Mouse (Mus musculus) ovary, postnatal 14 days (tissue): ENCODE measurements at regions not wholly inside any gene's neighbourhood (a gene's known extent, or its start where the extent isn't known, plus 50 kb on each side); places are given as distances from the start of the nearest gene placed in this dataset.

Experiments used
- DNase-seq: peaks from one replicate; pipeline ENCODE4 v3.0.0; 2022; ENCODE audit warnings: low spot score

DNA sequence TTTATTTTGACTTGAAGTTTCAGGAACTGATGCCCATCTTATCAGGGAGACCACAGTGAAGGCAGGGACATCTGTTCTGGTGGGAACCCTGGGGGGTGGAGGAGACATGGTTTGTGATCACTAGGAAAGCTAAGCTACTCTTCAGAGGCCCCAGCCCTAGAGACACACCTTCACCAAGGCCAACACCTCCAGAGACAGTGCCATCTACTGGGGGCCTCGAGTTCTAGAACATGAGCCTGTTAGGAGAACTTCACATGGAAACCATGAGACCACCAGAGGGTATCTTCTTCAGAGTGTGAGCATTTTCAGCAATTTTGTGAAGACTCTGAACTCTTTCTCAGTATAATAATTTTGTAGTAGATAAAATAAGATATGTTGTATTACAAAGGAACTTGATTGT is 204.5 kb upstream of the Ercc4 start:
- DNase-seq = no peak

DNA sequence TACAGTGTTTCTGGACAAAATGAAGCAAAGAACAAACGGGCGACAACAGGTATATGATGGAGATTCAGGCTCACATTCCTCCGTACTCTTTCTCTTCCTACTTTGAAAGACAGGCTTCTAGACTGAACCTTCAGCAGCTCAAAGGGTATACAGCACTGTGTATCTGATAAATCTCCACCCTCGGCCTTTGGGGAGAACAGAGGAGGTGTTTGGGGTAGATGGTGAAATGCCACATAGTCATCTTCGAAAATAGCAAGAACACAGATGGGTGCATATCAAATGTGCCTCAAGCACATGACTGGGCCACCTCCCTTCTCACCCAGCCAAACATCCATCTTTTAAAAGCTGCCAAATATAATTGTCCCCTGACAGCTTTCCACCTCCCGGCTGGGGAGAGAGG is 184.8 kb upstream of the Ercc4 start:
- no peak for DNase-seq

DNA sequence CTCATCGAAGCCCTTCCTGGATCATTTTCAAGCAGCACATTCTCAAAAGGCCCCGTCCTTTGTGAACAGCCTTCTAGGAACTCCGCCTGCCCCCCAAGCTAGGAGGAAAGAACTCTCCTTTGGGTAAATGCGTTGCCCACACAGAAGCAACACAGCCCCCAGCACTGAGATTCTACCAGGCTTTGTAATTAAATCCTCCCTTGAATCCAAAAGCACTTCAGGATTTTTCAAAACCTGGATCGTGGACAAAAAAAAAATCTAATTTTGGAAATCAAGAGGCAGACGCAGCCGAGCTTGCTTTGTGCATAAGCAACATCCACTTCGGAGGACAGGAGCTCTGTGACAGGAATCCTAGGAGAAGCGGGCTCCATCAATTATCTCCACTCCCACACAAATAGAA is 183.6 kb upstream of the Ercc4 start:
- DNase-seq = no peak

DNA sequence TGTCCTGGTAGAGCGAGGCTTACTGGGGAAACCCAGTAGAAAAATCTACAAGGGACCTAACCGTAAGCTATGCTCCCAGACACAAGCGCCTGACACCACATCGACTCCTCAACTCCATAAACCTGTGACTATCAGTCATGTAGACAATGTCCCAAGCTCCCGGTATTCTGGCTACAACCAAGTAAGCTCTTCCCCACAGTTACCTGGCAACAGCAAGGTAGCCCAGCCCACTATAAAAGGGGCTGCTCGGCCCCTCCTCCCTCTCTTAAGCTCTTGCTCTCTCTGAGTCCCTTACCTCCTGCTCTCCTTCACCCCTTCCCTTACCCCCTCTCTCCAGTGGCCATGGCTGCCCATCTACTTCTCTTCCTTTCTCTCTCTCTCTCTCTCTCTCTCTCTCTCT is 178.4 kb upstream of the Ercc4 start:
- no peak for DNase-seq

DNA sequence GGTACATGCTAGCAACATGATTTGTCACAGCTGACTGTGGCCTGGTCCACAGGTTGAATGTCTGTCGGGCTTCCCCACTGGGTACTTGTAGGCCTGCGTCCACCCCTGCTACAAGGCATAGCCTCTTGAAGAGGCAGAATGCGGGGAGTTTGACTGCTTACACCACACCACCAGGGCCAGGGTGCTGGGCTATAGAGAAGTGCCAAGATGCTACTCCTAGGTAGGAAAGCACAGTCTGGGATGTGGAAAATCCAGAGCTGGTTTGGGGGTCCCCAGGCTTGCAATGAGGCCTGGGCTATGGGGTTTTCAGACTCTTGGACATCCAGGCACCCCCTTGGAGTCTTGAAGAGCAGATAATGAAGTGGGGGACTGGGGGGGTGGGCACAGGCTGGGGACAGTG is 176.5 kb upstream of the Ercc4 start:
- no peak for DNase-seq

DNA sequence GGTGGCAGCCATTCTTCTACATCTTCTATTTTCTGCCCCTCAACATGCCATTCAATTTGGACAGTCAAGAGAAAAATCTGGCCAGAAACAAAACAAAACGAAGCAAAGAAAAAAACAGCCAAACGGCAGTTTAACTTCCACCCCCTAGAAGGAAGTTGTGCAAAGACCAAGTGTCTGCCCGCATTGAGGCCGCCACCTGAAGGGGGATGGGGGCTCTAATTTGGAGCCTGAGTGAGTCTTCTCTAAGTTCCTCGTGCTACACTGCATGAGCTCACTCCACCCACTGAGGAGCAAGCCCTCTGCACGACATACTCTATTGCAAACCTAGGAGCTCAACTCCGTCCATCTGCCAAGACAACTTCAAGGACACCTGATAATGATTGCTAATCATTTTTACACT is 174.9 kb upstream of the Ercc4 start:
- DNase-seq = no peak

DNA sequence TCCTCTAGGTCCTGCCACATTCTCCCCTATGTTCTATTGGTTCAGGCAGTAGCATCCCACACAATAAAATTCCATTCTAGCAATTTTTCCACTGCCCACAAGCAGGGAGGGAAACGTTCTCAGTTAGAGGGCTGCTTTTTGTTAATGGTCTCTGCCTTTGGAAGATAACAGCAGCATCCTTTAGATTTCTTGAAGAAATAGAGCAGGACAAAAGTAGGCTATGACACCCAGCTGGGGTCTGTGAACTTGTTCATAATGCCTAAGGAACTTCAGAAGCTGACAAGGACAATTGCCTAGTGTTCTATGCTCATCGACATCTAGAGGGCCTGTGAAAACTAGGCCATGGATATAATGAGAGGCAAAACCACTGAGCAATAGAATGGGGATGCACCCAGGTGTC is 174.2 kb upstream of the Ercc4 start:
- DNase-seq = no peak

DNA sequence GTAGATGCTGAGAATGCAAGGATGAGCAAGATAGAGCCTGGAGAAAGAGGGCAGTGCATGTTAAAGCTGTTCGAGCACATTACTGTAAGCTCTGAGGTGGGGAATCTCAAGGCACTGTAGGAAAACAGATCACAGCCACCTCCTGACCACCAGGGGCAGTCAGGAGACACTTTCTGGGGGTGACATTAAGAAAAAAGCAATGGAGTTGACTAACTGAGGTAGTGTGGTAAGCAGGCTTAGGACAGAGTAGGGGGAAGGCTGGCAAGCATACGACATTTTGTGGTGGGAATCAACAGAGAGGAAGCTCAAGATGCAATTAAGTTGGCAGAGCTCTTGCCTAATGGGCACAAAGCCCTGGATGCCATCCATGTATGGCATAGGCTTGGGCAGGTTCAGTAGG is 172.9 kb upstream of the Ercc4 start:
- no peak for DNase-seq

DNA sequence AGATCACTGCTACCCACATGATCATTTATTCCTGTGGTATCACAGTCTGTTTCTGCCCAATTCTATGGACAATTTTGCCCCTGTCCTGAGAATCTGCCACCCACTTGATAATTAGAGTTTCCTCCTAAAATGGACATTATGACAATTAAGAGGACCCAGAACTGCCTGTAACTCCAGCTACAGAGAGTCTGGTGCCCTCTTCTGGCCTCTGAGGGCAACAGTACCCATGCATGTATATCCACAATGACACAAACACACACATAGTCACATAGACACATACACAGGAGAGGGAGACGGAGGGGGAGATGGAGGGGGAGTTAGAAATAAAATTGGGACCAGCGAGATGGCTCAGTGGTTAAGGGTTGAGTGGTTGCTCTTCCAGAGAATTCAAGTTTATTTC is 170.9 kb upstream of the Ercc4 start:
- no peak for DNase-seq

DNA sequence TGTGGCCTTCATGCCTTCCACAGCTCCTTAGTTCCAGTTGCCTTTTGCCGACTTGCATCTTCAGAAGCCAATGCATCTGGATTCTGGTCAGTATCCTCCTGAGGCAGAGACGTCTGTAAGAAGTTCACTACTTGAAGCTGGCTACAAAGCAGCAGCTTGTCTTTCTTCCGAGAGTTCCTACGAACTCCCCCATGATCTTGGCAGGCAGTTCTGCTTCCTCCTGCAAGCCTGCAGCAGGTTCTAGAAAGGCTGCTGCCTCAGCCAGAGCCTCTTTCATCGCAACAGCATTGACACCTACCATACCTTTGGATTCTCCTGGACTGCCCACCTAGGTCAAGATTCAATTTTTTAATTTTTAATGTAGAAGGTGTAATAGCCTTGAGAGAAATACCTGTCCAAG is 158.3 kb upstream of the Ercc4 start:
- no peak for DNase-seq

DNA sequence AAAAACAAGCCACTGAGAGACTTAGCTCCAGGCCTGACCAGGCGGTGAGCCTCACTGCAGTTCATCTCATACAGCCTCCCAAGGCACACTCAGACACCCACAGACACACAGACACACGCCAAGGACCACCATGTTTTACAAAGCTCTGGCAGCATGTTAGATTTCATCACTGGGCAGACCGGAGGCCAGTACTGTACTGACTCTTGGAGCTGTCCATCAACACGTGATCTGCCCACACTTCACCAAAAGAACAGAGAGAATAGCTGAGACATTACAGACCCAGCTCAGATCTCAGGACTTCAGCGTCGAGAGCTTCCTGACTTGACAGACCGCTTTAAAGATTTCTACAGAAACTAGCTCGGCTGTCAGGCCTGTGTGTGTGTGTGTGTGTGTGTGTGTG is 155.5 kb upstream of the Ercc4 start:
- DNase-seq = no peak

DNA sequence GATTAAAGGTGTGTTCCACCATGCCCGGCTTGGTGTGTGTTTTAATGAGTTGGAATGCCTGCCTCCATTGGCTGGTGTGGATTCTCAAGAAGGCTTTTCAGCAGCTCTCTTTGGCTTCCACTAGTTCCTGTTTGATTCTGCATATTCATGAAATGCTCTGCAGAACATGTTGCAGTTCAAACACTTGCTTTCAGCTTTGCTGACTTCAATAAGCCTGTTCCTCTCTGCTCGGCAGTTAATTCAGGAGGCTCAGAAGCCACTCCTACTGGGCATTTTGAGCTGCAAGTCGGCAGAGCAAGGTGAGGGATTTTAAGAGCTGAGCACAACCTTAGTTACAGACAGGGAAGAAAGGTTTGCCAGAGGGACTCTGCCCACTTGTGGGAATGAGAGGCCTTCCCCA is 153.1 kb upstream of the Ercc4 start:
- DNase-seq = no peak

DNA sequence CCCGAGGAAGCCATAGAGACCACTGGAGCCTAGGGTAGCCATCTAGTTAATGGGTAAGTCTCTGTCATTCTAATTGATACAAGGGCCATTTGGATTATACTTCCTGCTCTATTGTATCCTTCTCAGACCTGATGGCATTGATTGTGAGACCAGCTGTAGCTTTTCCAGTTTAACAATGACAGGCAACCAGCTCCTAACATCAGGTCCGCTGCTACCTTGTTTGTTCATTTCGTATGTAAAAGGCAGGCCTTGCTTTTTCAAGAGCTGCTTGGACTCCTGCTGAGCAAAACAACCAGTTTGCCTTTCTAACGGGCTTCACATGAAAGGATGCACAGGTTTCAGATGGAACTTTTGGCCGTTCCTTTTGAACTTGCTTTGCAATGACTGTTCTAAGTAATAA is 148.6 kb upstream of the Ercc4 start:
- no peak for DNase-seq

DNA sequence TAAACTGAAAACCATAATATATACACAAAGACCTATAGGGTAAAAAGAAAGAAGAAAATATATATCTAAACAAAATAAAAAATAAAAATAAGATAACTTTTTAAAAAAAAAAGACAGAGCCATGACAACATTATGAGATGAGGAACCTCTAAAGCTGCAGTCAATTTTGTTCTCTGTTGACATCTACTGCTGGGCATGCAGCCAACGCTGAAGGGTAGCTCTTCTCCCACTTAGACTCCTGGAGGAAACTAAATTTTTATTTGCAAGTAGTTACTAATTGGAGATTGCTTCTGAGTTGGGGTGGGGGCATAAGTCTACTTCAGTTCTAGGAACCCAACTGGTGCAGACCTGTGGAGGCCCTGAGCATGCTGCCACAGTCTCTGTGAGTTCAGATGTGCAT is 126.8 kb upstream of the Ercc4 start:
- DNase-seq = no peak

DNA sequence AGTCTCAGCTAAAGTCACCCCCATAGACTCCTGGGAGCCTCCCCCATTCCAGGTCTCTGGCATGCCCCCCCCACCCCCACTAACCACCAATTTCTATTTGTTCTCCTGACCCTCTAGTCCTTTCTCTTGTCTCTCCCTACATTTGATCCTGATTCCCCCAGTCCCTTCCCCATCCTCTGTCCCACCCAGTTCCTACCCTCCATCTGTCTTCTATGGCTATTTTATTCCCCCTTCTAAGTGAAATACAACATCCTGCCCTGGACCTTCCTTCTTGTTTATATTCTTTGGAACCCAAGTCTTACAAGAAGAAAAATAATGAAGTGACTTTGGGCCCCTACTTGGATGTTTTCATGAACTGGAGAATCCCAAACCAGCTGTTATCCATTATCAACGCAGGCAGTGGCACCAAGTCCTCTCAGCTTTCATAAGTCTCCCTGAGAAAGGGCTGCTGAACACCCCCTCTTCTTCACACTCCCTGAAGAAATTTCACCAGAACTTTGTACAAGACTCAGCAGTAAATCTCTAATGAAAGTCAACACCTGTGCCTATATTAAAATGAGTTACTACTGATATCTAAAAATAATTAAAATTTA is 108.1 kb upstream of the Ercc4 start:
- no peak for DNase-seq

DNA sequence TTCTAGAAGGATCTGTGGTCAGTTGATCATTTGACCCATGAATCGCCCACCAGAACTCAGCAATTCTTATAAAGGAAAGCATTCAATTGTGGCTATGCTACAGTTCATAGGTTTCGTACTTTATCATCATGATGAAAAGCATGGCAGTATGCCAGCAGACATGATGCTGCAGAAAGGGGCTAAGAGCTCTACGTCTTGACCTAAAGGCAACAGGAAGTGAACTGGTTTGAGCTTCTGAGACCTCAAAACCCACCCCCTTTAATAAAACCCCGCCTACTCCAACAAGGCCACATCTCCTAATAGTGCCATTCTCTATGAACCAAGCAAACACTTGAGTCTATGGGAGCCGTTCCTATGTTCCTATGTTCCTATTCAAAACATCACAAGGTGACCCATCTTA is 96.6 kb upstream of the Ercc4 start:
- DNase-seq = no peak

DNA sequence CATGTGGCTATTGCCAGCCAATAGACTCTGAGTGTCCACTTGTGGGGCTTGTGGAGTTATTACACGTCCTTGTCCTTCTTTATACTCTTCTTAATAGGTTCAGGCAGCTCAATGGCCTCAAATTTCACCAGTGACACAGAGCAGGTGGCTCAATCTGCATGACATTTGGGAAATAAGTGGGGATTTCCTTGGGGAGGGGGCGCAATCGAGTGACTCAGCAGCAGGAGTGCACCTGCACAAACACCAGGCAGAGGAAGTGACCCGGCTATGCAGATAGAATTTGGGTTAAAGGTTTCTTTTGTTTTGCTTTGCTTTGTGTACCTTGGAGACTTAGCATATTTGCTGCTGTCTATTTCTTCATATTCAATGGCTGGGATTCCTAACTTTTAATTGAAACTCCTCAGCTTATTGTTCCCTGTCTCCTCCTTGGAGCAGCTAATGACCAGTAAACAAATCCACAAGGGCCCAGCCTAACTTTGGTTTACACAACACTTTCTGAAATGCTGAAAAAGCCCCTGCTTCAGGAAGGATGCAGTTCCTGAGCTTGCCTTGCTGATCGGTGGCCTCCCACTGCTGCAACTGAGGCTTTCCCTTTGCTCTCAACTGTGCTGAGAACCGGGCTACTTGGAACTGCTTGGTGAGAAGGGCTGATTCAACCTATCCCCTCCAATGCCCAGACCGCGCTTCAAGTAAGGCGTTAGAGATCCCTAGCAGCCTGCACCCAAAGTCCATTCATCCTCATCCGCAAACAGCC is 95.4 kb upstream of the Ercc4 start:
- DNase-seq = no peak

DNA sequence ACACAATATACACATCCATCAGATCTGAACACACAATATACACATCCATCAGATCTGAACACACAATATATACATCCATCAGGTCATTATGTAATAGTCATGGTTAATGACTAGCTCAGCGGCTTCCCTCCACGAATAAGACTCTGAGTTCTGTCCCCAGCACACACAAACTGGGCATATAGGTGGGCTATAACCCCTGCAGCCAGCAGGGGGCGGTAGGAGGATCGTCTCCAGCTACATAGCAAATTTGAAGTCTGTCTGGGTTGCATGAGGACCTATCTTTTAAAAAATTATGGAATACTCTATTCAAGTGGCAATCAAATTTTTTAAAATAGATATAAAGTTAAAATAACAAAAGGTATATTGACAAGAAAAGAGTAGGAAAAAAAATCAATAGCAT is 86.6 kb upstream of the Ercc4 start:
- no peak for DNase-seq

DNA sequence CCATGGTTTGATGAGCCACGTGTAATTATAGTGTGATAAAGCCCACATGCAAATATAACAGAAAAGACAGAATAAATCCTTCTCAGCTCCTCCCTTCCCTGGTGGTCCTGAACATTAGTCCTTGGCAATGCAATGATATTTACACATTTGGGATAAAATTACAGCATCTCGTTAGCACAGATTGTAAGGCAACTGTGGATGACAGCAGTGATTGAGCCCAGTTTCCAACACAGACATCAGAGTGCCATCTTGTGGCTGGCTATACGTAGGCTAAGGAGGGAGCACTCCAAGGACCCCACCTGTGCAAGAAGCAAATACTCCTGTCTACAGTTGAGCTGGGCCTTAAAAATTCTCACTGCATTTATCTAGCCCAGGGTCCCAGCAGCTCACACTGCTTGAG is 84.1 kb upstream of the Ercc4 start:
- DNase-seq = no peak

DNA sequence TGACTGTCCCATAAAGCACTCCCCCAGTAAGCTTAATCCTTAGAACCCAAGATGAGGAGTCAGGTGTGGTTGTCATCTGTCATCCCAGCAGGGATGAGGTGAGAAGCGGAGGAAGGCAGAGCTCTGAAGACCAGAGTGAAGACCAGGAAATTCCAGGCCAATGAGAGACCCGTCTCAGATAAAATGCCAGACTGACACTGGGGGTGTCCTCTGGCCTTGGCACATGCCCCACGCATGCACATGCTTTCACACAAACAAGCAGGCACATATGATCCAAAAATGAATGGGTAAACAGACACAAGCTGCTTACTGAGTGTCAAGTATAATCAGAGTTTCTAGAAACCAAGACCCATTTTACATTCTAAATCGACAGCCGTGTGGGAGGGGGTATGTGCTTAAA is 75.3 kb upstream of the Ercc4 start:
- DNase-seq = no peak

DNA sequence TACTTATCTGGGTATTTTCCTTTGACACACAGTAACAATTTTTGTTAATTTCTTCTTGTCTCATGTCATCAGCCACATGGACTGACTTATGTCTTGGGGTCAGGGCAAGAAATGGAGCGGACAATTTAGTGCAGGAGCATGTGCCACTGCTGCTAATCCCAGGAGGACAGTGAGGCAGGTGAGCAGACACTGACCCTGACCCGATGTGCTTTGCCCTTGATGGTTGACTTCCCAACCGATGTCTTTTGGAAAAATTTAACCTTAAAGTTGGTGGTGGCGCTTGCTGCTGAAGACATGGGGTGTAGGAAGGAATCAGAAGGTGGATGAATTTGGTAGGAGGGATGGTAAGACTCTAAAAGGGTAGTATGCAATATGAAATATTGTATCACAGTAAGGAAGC is 72.9 kb upstream of the Ercc4 start:
- no peak for DNase-seq

DNA sequence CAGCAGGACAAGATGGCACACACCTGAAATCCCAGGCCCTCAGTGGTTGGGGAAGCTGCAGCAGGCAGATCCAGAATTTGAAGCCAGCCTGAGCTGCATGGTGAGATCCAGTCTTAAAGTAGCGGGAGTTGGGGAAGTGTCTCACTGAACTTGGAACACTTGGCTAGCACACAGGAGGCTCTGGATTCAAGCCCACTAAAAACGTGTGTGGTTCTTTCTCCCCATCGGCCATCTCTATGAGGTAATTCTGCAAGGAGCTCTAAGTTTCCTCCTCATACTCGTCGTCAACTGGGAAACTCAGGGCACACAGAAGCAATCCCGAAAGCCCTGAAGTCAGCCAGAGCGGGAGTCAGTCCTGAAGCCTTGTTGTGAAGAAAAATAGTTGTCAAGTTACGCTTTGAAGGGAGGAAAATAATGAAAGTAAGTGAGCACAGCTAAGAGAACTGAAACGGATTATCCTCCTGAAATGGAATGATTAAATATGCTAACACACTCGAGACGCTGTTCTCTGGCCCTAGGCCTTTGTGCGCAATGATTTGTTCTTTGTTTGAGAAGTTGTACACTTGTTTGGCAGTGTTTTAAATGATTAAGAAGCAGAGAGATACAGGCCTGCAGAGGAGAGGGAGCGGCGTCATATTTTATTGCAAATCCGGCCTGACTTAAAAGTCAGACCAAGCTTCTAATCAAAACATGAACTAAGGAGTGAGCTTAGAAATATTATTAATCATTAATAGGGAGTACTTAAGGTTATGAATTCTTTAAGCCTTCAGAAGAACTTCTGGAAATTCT is 69.0 kb upstream of the Ercc4 start:
- peak; percentile 15 for DNase-seq

DNA sequence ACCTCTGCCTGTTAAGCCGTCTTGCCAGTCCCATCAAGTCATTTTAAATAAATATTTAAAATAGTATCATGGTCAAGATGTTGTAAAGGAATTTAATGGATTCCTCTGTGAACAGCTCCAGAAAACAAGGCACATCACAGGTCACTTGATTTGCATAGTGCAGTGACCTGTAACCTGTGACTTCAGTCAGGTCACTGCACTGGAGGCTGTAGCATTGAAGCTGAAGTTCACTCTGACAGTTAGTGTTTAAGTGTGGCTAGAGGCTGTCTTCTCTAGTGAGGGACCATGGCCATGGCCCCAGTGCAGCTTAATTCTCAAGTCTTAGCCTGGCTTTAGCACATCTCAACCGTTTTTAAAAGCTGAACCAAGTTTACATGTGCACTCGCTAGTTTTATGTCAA is 68.1 kb upstream of the Ercc4 start:
- no peak for DNase-seq
